Comparison of ENCODE assay signal across 9 mouse cellular contexts in genomic region chr13:41662401-41663070, GRCm38 (mm10). TPM values are rescaled to one million over a fixed set of nuclear protein-coding genes. Genes with fewer than 3 reads are reported as not detected.
DNase-seq lines count a peak whose midpoint lies in the region; ATAC-seq and TF ChIP-seq lines count a peak whose summit lies in the region.
"Had no signal": no experiment of that assay in that cellular context is flagged by ENCODE, and none has a peak within 500 bp of the region (broad histone marks: within the 10 kb centered on the region; RNA-seq: fewer than 3 reads in every experiment).

No protein-coding gene starts in this region.

- TF ChIP-seq POLR2A in liver, adult 2 months (IDR thresholded peaks at IDR 0.05; ENCODE audit: extremely low read depth, insufficient read depth, low read length), result no peak

- H3K4me3 ChIP-seq in hindbrain, embryonic 10.5 days, result no peak overlapping the region
- H3K4me3 ChIP-seq in hindbrain, embryonic 12.5 days, result no peak overlapping the region
- no peak overlapping the region for H3K4me3 ChIP-seq in hindbrain, embryonic 16.5 days (ENCODE audit: low read length)
- no peak overlapping the region for H3K4me3 ChIP-seq in liver, adult 2 months (ENCODE audit: insufficient read depth, low read depth, low read length)
- no peak overlapping the region for H3K4me3 ChIP-seq in neural tube, embryonic 15.5 days (replicated peaks)
- H3K4me3 ChIP-seq: limb, embryonic 13.5 days had no signal

- WGBS in hindbrain, embryonic 10.5 days, result 43% methylated on average over 17 of the region's 17 CpGs
- WGBS in hindbrain, embryonic 12.5 days, result 44% methylated on average over 17 of the region's 17 CpGs
- WGBS in hindbrain, embryonic 16.5 days, result 35% methylated on average over 17 of the region's 17 CpGs
- WGBS in liver, adult 2 months, result 42% methylated on average over 17 of the region's 17 CpGs
- 46% methylated on average over 17 of the region's 17 CpGs for WGBS in neural tube, embryonic 15.5 days

- H3K9me3 ChIP-seq in hindbrain, embryonic 10.5 days, result no peaks in the 10 kb centered on the region
- no peaks in the 10 kb centered on the region for H3K9me3 ChIP-seq in hindbrain, embryonic 12.5 days (replicated peaks)
- no peaks in the 10 kb centered on the region for H3K9me3 ChIP-seq in hindbrain, embryonic 16.5 days (ENCODE audit: control insufficient read depth, low read length)
- H3K9me3 ChIP-seq in neural tube, embryonic 15.5 days (replicated peaks), result no peaks in the 10 kb centered on the region
- H3K9me3 ChIP-seq: limb, embryonic 13.5 days had no signal

- H3K27me3 ChIP-seq in hindbrain, embryonic 10.5 days (ENCODE audit: insufficient read depth, poor library complexity, severe bottlenecking), result no peaks in the 10 kb centered on the region
- no peaks in the 10 kb centered on the region for H3K27me3 ChIP-seq in hindbrain, embryonic 12.5 days
- no peaks in the 10 kb centered on the region for H3K27me3 ChIP-seq in hindbrain, embryonic 16.5 days (replicated peaks; ENCODE audit: control insufficient read depth, insufficient read depth, low read length)
- H3K27me3 ChIP-seq in liver, adult 2 months (ENCODE audit: control insufficient read depth, insufficient read depth, low read length), result no peaks in the 10 kb centered on the region
- H3K27me3 ChIP-seq in neural tube, embryonic 15.5 days (replicated peaks), result no peaks in the 10 kb centered on the region
- H3K27me3 ChIP-seq: limb, embryonic 13.5 days had no signal

- H3K27ac ChIP-seq in hindbrain, embryonic 10.5 days, result peak overlapping the region; percentile 73
- no peak overlapping the region; the same call in 1 of the 2 replicates for H3K27ac ChIP-seq in hindbrain, embryonic 12.5 days
- H3K27ac ChIP-seq in hindbrain, embryonic 16.5 days (ENCODE audit: low read depth, low read length), result peak overlapping the region; percentile 44; the same call in 1 of the 2 replicates
- no peak overlapping the region for H3K27ac ChIP-seq in liver, adult 2 months (replicated peaks; ENCODE audit: insufficient read depth, low read depth, low read length)
- 0 out of 2 replicates have a peak overlapping the region, but pooled peaks have one; percentile 10 for H3K27ac ChIP-seq in neural tube, embryonic 15.5 days (replicated peaks)
- H3K27ac ChIP-seq: limb, embryonic 13.5 days had no signal

- H3K79me2 ChIP-seq in liver, adult 2 months (ENCODE audit: control insufficient read depth, insufficient read depth, low read length), result no peaks in the 10 kb centered on the region

- TF ChIP-seq CTCF in liver, adult 2 months (IDR thresholded peaks at IDR 0.05; ENCODE audit: low read depth, low read length), result no peak

- no peak overlapping the region for H3K9ac ChIP-seq in hindbrain, embryonic 12.5 days
- H3K9ac ChIP-seq in hindbrain, embryonic 16.5 days (ENCODE audit: low read depth, low read length), result no peak overlapping the region
- no peak overlapping the region for H3K9ac ChIP-seq in liver, adult 2 months (ENCODE audit: low read depth, low read length)
- no peak overlapping the region for H3K9ac ChIP-seq in neural tube, embryonic 15.5 days (replicated peaks)
- H3K9ac ChIP-seq: limb, embryonic 13.5 days had no signal

- H3K4me1 ChIP-seq in hindbrain, embryonic 10.5 days (replicated peaks), result peaks cover 35% of the 10 kb centered on the region
- H3K4me1 ChIP-seq in hindbrain, embryonic 12.5 days, result peaks cover 7% of the 10 kb centered on the region
- H3K4me1 ChIP-seq in hindbrain, embryonic 16.5 days (ENCODE audit: control insufficient read depth, insufficient read depth, low read depth, low read length), result peaks cover 5% of the 10 kb centered on the region; the same call in 1 of the 2 replicates
- no peaks in the 10 kb centered on the region for H3K4me1 ChIP-seq in liver, adult 2 months (ENCODE audit: control insufficient read depth, insufficient read depth, low read length)
- H3K4me1 ChIP-seq in neural tube, embryonic 15.5 days, result 0 out of 2 replicates have a peak, but pooled peaks cover 5% of the 10 kb centered on the region

- no peak overlapping the region for H3K4me2 ChIP-seq in hindbrain, embryonic 12.5 days (replicated peaks)
- peak overlapping the region; percentile 19; the same call in 1 of the 2 replicates for H3K4me2 ChIP-seq in hindbrain, embryonic 16.5 days (ENCODE audit: low read length)
- H3K4me2 ChIP-seq in neural tube, embryonic 15.5 days, result no peak overlapping the region
- H3K4me2 ChIP-seq: limb, embryonic 13.5 days had no signal

- H3K36me3 ChIP-seq in hindbrain, embryonic 10.5 days, result no peaks in the 10 kb centered on the region
- H3K36me3 ChIP-seq in hindbrain, embryonic 12.5 days, result no peaks in the 10 kb centered on the region
- H3K36me3 ChIP-seq in hindbrain, embryonic 16.5 days (ENCODE audit: control insufficient read depth, insufficient read depth, low read length), result no peaks in the 10 kb centered on the region
- no peaks in the 10 kb centered on the region for H3K36me3 ChIP-seq in liver, adult 2 months (ENCODE audit: control insufficient read depth, insufficient read depth, low read length)
- no peaks in the 10 kb centered on the region for H3K36me3 ChIP-seq in neural tube, embryonic 15.5 days
- H3K36me3 ChIP-seq: limb, embryonic 13.5 days had no signal

- DNase-seq in hindbrain, embryonic 10.5 days (ENCODE audit: low spot score), result peak; percentile 49
- peak; percentile 56 to 71 for DNase-seq in adrenal gland, adult 18-20 months (ENCODE audit: low spot score in 2 of 2)
- DNase-seq in gastrocnemius, postnatal 10 days, result peak; percentile 44
- peak; percentile 32 for DNase-seq in liver, adult 2 months (ENCODE audit: extremely low read depth, low read depth, low spot score)
- DNase-seq in left cerebral cortex, adult 9 months (ENCODE audit: low spot score in 2 of 2), result no peak

- ATAC-seq in hindbrain, embryonic 12.5 days (ENCODE audit: low FRiP score), result no peak
- peak; percentile 67 for ATAC-seq in hindbrain, embryonic 16.5 days
- no peak for ATAC-seq in neural tube, embryonic 15.5 days (ENCODE audit: low FRiP score)

RNA-seq across cellular contexts. Expression of gene Tmem170b, which starts 56.8 kb away (rescaled TPM):
- polyA plus RNA-seq in hindbrain, embryonic 10.5 days (2016; fragmentation: Nextera tagmentation; extraction: Ambion mirVana), result 12.0 and 14.5 TPM in 2 replicates
- 26.1 and 26.2 TPM in 2 replicates for polyA plus RNA-seq in hindbrain, embryonic 12.5 days (2016; fragmentation: Nextera tagmentation; extraction: Ambion mirVana)
- 10 to 100 TPM; 23.3 to 26.4 TPM for total RNA-seq in adrenal gland, adult 18-20 months (2021)
- 10 to 100 TPM; 21.6 to 24.5 TPM for total RNA-seq in gastrocnemius, postnatal 10 days (2021)
- polyA plus RNA-seq in hindbrain, embryonic 16.5 days (2015; fragmentation: Nextera tagmentation; extraction: Ambion mirVana), result 40.4 and 47.3 TPM in 2 replicates
- 9.5 and 11.4 TPM in 2 replicates for total RNA-seq in liver, adult 2 months (2014; rRNA removed)
- 4.4 and 5.6 TPM in 2 replicates for polyA plus RNA-seq in liver, adult 2 months (2012; rRNA removed)
- polyA plus RNA-seq in neural tube, embryonic 15.5 days (2015; fragmentation: Nextera tagmentation; extraction: Ambion mirVana), result 34.1 and 38.0 TPM in 2 replicates

Comparison
In these comparisons a context has a peak if more than half of its experiments do, and no peak if none do; other contexts are left out.
1. H3K27ac ChIP-seq: peak in hindbrain, embryonic 10.5 days (single experiment), hindbrain, embryonic 16.5 days (single experiment) and neural tube, embryonic 15.5 days (single experiment); none in hindbrain, embryonic 12.5 days (single experiment) and liver, adult 2 months (single experiment).
2. DNase-seq: peak in hindbrain, embryonic 10.5 days (single experiment), adrenal gland, adult 18-20 months (2 of 2), gastrocnemius, postnatal 10 days (single experiment) and liver, adult 2 months (single experiment); none in left cerebral cortex, adult 9 months (0 of 2).